Comparison of ENCODE assay signal across 22 mouse cellular contexts in the genomic region with DNA sequence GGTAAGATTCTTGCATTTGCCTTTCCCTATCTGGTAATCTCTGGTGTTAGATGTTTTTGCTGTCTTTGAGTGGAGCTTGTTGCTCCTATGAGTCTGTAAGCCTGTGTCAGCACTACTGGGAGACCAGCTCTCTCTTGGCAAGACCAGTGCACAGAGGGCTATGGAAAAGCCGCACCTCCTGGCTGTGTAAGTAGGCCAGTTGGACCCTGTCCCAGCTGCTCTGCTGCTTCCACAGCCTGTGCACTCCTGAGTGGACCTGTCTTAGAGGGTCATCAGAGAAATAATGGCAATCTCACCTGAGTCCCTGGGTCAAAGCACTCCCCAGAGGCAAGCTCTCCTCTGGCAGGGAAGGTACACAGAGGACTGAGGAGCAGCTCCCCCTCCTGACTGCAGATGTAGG.
"Had no signal": no experiment of that assay in that cellular context is flagged by ENCODE, and none has a peak within 500 bp of the region (broad histone marks: within the 10 kb centered on the region; RNA-seq: fewer than 3 reads in every experiment).

No protein-coding gene starts in this region.

- H3K9ac ChIP-seq: kidney, embryonic 15.5 days; limb, embryonic 12.5 days; liver, embryonic 12.5 days; liver, embryonic 15.5 days; lung, embryonic 15.5 days; midbrain, embryonic 13.5 days; neural tube, embryonic 13.5 days; stomach, embryonic 15.5 days had no signal

- H3K36me3 ChIP-seq: kidney, embryonic 15.5 days; limb, embryonic 12.5 days; liver, embryonic 12.5 days; liver, embryonic 15.5 days; lung, embryonic 15.5 days; midbrain, embryonic 10.5 days; midbrain, embryonic 13.5 days; neural tube, embryonic 13.5 days; stomach, embryonic 15.5 days had no signal

- H3K27ac ChIP-seq: kidney, embryonic 15.5 days; limb, embryonic 12.5 days; liver, embryonic 12.5 days; liver, embryonic 15.5 days; lung, embryonic 15.5 days; midbrain, embryonic 10.5 days; midbrain, embryonic 13.5 days; neural tube, embryonic 13.5 days; stomach, embryonic 15.5 days had no signal

- H3K27me3 ChIP-seq: kidney, embryonic 15.5 days; limb, embryonic 12.5 days; liver, embryonic 12.5 days; liver, embryonic 15.5 days; lung, embryonic 15.5 days; megakaryocyte, embryonic 14.5 days; midbrain, embryonic 13.5 days; neural tube, embryonic 13.5 days; stomach, embryonic 15.5 days had no signal

- H3K9me3 ChIP-seq: kidney, embryonic 15.5 days; limb, embryonic 12.5 days; liver, embryonic 12.5 days; liver, embryonic 15.5 days; lung, embryonic 15.5 days; midbrain, embryonic 10.5 days; midbrain, embryonic 13.5 days; neural tube, embryonic 13.5 days; stomach, embryonic 15.5 days had no signal

- ATAC-seq: liver, embryonic 12.5 days; midbrain, embryonic 13.5 days; midbrain, embryonic 16.5 days had no signal

- H3K4me1 ChIP-seq: kidney, embryonic 15.5 days; limb, embryonic 12.5 days; liver, embryonic 12.5 days; liver, embryonic 15.5 days; lung, embryonic 15.5 days; megakaryocyte, embryonic 14.5 days; midbrain, embryonic 10.5 days; midbrain, embryonic 13.5 days; neural tube, embryonic 13.5 days; stomach, embryonic 15.5 days had no signal

- DNase-seq: kidney, postnatal 10 days; kidney, postnatal 36 days; liver; lung, adult 18-20 months; lung, postnatal 10 days; lung, postnatal 36 days; retina, postnatal 1 day; right cerebral cortex, postnatal 25 days; spleen, adult 18-20 months; thymus, postnatal 25 days had no signal

- H3K4me3 ChIP-seq: kidney, embryonic 15.5 days; limb, embryonic 12.5 days; liver, embryonic 12.5 days; liver, embryonic 15.5 days; lung, embryonic 15.5 days; megakaryocyte, embryonic 14.5 days; midbrain, embryonic 10.5 days; midbrain, embryonic 13.5 days; myocyte; neural tube, embryonic 13.5 days; stomach, embryonic 15.5 days had no signal

- H3K4me2 ChIP-seq: kidney, embryonic 15.5 days; limb, embryonic 12.5 days; liver, embryonic 12.5 days; liver, embryonic 15.5 days; lung, embryonic 15.5 days; midbrain, embryonic 13.5 days; neural tube, embryonic 13.5 days; stomach, embryonic 15.5 days had no signal
